Mouse (Mus musculus): ENCODE results near the gene Rbm46. TPM values are rescaled to one million over a fixed set of nuclear protein-coding genes. Genes with fewer than 3 reads are reported as not detected.

The Rbm46 gene
- total RNA-seq, 1 experiment from 2014 or later: 1.7 TPM

Other genes starting within 250 kb of the Rbm46 start
- 0.53 and 1.3 TPM in 2 replicates for gene Lrat, start 27.5 kb upstream of the Rbm46 start, total RNA-seq (2021)
- gene Fgg, start 131.2 kb upstream of the Rbm46 start, total RNA-seq (2021): 22.3 and 435 TPM in 2 replicates
- gene Fga, start 149.6 kb upstream of the Rbm46 start, total RNA-seq (2021): 24.5 and 518 TPM in 2 replicates
- 14.2 and 242 TPM in 2 replicates for gene Fgb, start 173.4 kb upstream of the Rbm46 start, total RNA-seq (2021)
- gene Plrg1, start 179.0 kb upstream of the Rbm46 start, total RNA-seq (2021): 49.8 and 50.8 TPM in 2 replicates

All from adrenal gland, postnatal 14 days (tissue).